Mouse (Mus musculus): ENCODE results near the gene Gm5065. TPM values are rescaled to one million over a fixed set of nuclear protein-coding genes. Genes with fewer than 3 reads are reported as not detected.

The Gm5065 gene
- total RNA-seq (2021): not detected

GRCm38 (mm10) chr7:5350237-5350636 is at the start of gene Gm5065:
Gm5065 (plus strand) TSS chr7:5350537.
- intact Hi-C loops (cut with DNase I): no loop called here
- DNase-seq: no peak

GRCm38 (mm10) chr7:5327511-5327910 is 22.8 kb upstream of the Gm5065 start:
- no peak for DNase-seq
- intact Hi-C loops (cut with DNase I): no loop called here

- no peak for DNase-seq
- intact Hi-C loops (cut with DNase I): no loop called here
These were observed 598 bp downstream of the Gm5065 start, which contains the start of gene Nlrp2 for GRCm38 (mm10) chr7:5350935-5351334. Nlrp2 (minus strand) TSS chr7:5351035.

- intact Hi-C loops (cut with DNase I): no loop called here
- DNase-seq: no peak
These were observed 13.3 kb downstream of the Gm5065 start for GRCm38 (mm10) chr7:5363599-5363998.

- DNase-seq: no peak
- intact Hi-C loops (cut with DNase I): loop anchor here (2.0 kb wide), 1 partner anchor 30 kb away; no protein-coding TSS in a partner anchor
These were observed 16.4 kb downstream of the Gm5065 start for GRCm38 (mm10) chr7:5366724-5367123.

- intact Hi-C loops (cut with DNase I): no loop called here
- no peak for DNase-seq
These were observed 55.9 kb downstream of the Gm5065 start for GRCm38 (mm10) chr7:5406201-5406600.

Other genes with a start within 250 kb of the Gm5065 start
- not detected for gene Rfpl4, start 233.6 kb upstream of the Gm5065 start, total RNA-seq (2021)
- not detected for gene Rasl2-9, start 224.6 kb upstream of the Gm5065 start, total RNA-seq (2021)
- gene Vmn1r55, start 200.9 kb upstream of the Gm5065 start, total RNA-seq (2021): not detected
- gene Vmn1r56, start 153.8 kb upstream of the Gm5065 start, total RNA-seq (2021): not detected
- not detected for gene Vmn1r57, start 132.0 kb upstream of the Gm5065 start, total RNA-seq (2021)
- not detected for gene Nlrp2, start 498 bp downstream of the Gm5065 start, total RNA-seq (2021)
- not detected for gene Vmn1r58, start 62.9 kb downstream of the Gm5065 start, total RNA-seq (2021)
- not detected for gene Vmn1r59, start 106.2 kb downstream of the Gm5065 start, total RNA-seq (2021)
- not detected for gene Vmn2r28, start 143.4 kb downstream of the Gm5065 start, total RNA-seq (2021)
- gene Vmn1r60, start 196.8 kb downstream of the Gm5065 start, total RNA-seq (2021): not detected